Mouse (Mus musculus) cerebral cortex, adult 2 months (tissue): ENCODE results near the gene Ctsd.

Experiments
- WGBS: fragments of 180-500 bp; shearing (Covaris S2); methylation state at CpG from one replicate; pipeline ENCODE4 v1.1.7; 2018; 5-methylcytosine and 5-hydroxymethylcytosine counted together

Gene Ctsd

GRCm38 (mm10) chr7:142374413-142375015, 13.3 kb downstream of the Ctsd start:
- WGBS, result 84% methylated on average over 5 of the region's 5 CpGs

- WGBS, result 68% methylated on average over 8 of the region's 8 CpGs
Observed at GRCm38 (mm10) chr7:142373641-142374412, 14.0 kb downstream of the Ctsd start, which contains the start of gene Ifitm10. TSS of gene Ifitm10 (minus strand) at chr7:142373753.

GRCm38 (mm10) chr7:142373039-142373438, 14.8 kb downstream of the Ctsd start:
- WGBS, result 87% methylated on average over 5 of the region's 5 CpGs

GRCm38 (mm10) chr7:142371768-142372661, 15.8 kb downstream of the Ctsd start:
- WGBS, result 3% methylated on average over 63 of the region's 64 CpGs

- 9% methylated on average over 11 of the region's 11 CpGs for WGBS
Observed at GRCm38 (mm10) chr7:142371398-142371767, 16.5 kb downstream of the Ctsd start.

GRCm38 (mm10) chr7:142370937-142371336, 16.9 kb downstream of the Ctsd start:
- 76% methylated on average over 18 of the region's 18 CpGs for WGBS

GRCm38 (mm10) chr7:142369820-142370219, 18.0 kb downstream of the Ctsd start:
- 69% methylated on average over 6 of the region's 6 CpGs for WGBS

GRCm38 (mm10) chr7:142368856-142369255, 19.0 kb downstream of the Ctsd start:
- WGBS, result 67% methylated on average over 2 of the region's 2 CpGs

- WGBS, result 74% methylated on average over 4 of the region's 4 CpGs
Observed at GRCm38 (mm10) chr7:142363107-142363506, 24.7 kb downstream of the Ctsd start.

- WGBS, result 77% methylated on average over 8 of the region's 8 CpGs
Observed at GRCm38 (mm10) chr7:142359129-142359528, 28.7 kb downstream of the Ctsd start.

- 86% methylated on average over 3 of the region's 3 CpGs for WGBS
Observed at GRCm38 (mm10) chr7:142357566-142357965, 30.3 kb downstream of the Ctsd start.

GRCm38 (mm10) chr7:142354661-142355233, 33.1 kb downstream of the Ctsd start:
- 85% methylated on average over 8 of the region's 8 CpGs for WGBS

- WGBS, result 82% methylated on average over 5 of the region's 5 CpGs
Observed at GRCm38 (mm10) chr7:142353854-142354253, 34.0 kb downstream of the Ctsd start.

GRCm38 (mm10) chr7:142351569-142351968, 36.3 kb downstream of the Ctsd start:
- WGBS, result 70% methylated on average over 5 of the region's 5 CpGs

GRCm38 (mm10) chr7:142349308-142349961, 38.4 kb downstream of the Ctsd start:
- 18% methylated on average over 9 of the region's 9 CpGs for WGBS

- 92% methylated on average over 4 of the region's 4 CpGs for WGBS
Observed at GRCm38 (mm10) chr7:142347542-142347941, 40.3 kb downstream of the Ctsd start.

- 86% methylated on average over 3 of the region's 3 CpGs for WGBS
Observed at GRCm38 (mm10) chr7:142342247-142342640, 45.6 kb downstream of the Ctsd start.

GRCm38 (mm10) chr7:142341564-142342246, 46.1 kb downstream of the Ctsd start:
- WGBS, result 74% methylated on average over 10 of the region's 10 CpGs

- WGBS, result 69% methylated on average over 10 of the region's 10 CpGs
Observed at GRCm38 (mm10) chr7:142340269-142340970, 47.4 kb downstream of the Ctsd start.

- WGBS, result 81% methylated on average over 8 of the region's 8 CpGs
Observed at GRCm38 (mm10) chr7:142335151-142335550, 52.7 kb downstream of the Ctsd start.
